Mouse (Mus musculus) C2C12 (cell line): ENCODE measurements around the gene Efna2.

Experiments used
- CTCF ChIP-seq: IDR thresholded peaks from one replicate; pipeline ENCODE4 v1.5.1; 2011; ENCODE audit not compliant: control insufficient read depth, insufficient read depth, insufficient read length
- FOSL1 ChIP-seq: IDR thresholded peaks from one replicate; pipeline ENCODE4 v1.8.0; 2011; ENCODE audit warnings: mild to moderate bottlenecking, low read length; ENCODE audit not compliant: poor library complexity, insufficient read depth, severe bottlenecking
- MAX ChIP-seq: IDR thresholded peaks from one replicate; pipeline ENCODE4 v1.6.1; 2011; ENCODE audit warnings: mild to moderate bottlenecking, control low read depth
- MYOD1 ChIP-seq: IDR thresholded peaks from one replicate; pipeline ENCODE4 v1.6.1; 2011; ENCODE audit warnings: low read depth; ENCODE audit not compliant: control insufficient read depth, insufficient read length
- USF1 ChIP-seq: IDR thresholded peaks from one replicate; pipeline ENCODE4 v1.6.1; 2011; ENCODE audit warnings: low read depth, mild to moderate bottlenecking, control low read depth, moderate library complexity

DNA sequence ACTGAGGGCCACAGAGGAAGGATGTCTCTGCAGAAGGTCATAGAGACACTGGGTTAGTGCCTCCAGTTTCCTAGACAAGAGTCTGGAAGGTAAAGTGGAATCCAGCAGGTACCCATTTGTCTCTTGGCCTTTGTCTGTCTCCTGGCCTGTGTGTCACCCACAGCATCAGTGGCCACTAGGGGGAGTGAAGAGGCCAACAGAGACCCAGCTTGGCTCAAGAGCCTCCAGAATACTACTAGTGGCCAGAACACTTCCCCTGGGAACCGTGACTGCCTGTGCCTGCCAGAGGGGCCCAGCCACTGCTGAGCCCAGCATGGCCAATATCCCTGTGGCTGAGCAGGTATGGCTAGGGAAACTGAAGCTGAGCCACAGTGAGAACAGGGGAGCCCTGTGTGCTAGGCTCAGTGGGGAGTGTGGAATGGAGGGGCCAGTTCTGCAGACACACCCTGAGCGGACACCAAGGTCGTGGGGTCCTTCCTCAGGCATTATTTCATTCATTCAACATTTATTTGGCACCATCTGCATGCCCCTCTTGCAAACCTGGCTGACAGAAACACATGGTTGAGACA, 20.2 kb downstream of the Efna2 start:
- peak; percentile 82 for TF ChIP-seq CTCF
- no peak for TF ChIP-seq MYOD1
- TF ChIP-seq MAX = no peak
- no peak for TF ChIP-seq USF1
- TF ChIP-seq FOSL1 = no peak
